Mouse (Mus musculus): ENCODE results near the gene Rbp2. TPM values are rescaled to one million over a fixed set of nuclear protein-coding genes. Genes with fewer than 3 reads are reported as not detected.

The Rbp2 gene
- polyA plus RNA-seq, 1 experiment = not detected

DNA sequence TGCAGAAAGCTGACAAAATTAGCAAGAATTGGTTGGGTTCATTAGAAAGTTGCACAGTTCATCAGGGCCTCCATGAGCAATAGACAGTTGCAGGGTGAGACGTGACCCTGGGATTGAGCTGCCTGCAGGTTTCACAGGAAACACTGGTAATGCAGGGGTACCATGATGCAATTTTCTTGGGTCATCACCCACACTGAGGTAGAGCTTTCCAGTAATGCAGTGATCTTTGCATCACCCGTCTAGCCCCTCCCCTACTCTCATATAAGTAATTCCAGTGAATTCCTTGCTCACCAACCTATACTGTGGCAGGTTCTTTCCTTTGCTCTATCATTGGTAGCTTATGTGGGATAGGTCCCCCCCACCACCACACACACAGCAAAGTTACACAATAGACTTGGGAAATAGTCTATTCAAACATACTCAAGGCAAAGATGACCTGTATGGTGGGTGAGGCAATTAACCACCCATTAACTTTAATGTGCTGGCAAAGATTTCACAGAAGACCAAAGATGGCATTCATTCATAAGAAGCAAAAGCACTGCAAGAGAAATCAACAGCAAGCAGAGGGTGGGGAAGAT, 5.7 kb upstream of the Rbp2 start:
- Histone ChIP-seq H3K4me3 (ENCODE audit: control insufficient read depth, low read depth, low read length) (no peak overlapping the region), H3K4me1 (ENCODE audit: control insufficient read depth, insufficient read depth, low read length) (no peaks in the 10 kb centered on the region), H3K36me3 (ENCODE audit: control insufficient read depth, insufficient read depth, low read length) (no peaks in the 10 kb centered on the region), H3K27ac (ENCODE audit: control insufficient read depth, insufficient read depth, low read depth, low read length) (no peak overlapping the region), H3K27me3 (ENCODE audit: control insufficient read depth, insufficient read depth, low read length) (no peaks in the 10 kb centered on the region)
- TF ChIP-seq POLR2A (IDR thresholded peaks at IDR 0.05; ENCODE audit: control insufficient read depth, low read depth, low read length) (no peak), CTCF (IDR thresholded peaks at IDR 0.05; ENCODE audit: control insufficient read depth, insufficient read depth, insufficient replicate concordance, low read depth, low read length) (no peak)

DNA sequence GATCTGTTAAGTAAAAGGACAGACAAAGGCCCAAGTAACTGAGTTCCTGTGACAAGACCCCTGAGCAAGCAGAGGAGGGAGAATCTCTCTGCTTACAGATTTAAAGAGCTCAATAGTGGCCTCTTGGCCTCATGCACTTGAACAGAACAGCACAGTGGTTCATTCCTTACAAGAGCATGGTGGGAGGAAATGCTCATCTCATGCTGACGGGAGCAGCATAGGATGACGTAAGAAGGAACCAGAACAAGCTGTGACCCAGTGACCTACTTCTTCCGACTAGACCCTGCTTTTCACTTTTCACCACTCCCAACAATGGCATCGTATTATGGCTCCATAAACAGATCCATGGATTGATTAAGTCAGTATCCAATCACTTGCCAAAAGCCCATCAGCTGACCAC, 3.7 kb upstream of the Rbp2 start:
- Histone ChIP-seq H3K4me1 (ENCODE audit: control insufficient read depth, insufficient read depth, low read length) (no peaks in the 10 kb centered on the region), H3K27me3 (ENCODE audit: control insufficient read depth, insufficient read depth, low read length) (no peaks in the 10 kb centered on the region), H3K36me3 (ENCODE audit: control insufficient read depth, insufficient read depth, low read length) (no peaks in the 10 kb centered on the region), H3K27ac (ENCODE audit: control insufficient read depth, insufficient read depth, low read depth, low read length) (no peak overlapping the region), H3K4me3 (ENCODE audit: control insufficient read depth, low read depth, low read length) (no peak overlapping the region)
- no peak for TF ChIP-seq POLR2A (IDR thresholded peaks at IDR 0.05; ENCODE audit: control insufficient read depth, low read depth, low read length)

DNA sequence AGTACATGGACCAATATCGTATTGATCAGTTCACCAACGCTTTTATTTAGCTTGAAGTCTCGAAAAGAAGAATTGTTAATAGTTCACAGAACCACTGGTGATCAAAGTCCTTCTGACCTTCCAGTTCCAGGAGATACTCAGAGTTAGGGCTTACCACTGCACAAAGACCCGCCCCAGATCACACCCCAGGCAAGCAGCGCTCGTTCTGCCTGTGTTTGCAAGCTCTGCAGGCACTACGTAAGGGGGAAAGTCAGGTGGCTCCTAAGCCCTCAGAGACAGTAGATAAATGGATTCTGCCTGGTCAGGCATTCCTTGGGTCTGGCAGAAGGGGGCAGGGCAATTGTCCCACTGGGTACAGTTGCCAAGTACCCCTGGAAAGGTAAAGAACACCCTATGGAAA, 895 bp upstream of the Rbp2 start:
- Histone ChIP-seq H3K27me3 (ENCODE audit: control insufficient read depth, insufficient read depth, low read length) (no peaks in the 10 kb centered on the region), H3K27ac (ENCODE audit: control insufficient read depth, insufficient read depth, low read depth, low read length) (no peak overlapping the region), H3K4me1 (ENCODE audit: control insufficient read depth, insufficient read depth, low read length) (no peaks in the 10 kb centered on the region), H3K36me3 (ENCODE audit: control insufficient read depth, insufficient read depth, low read length) (no peaks in the 10 kb centered on the region), H3K4me3 (ENCODE audit: control insufficient read depth, low read depth, low read length) (no peak overlapping the region)
- TF ChIP-seq POLR2A (IDR thresholded peaks at IDR 0.05; ENCODE audit: control insufficient read depth, low read depth, low read length) (no peak), CTCF (IDR thresholded peaks at IDR 0.05; ENCODE audit: control insufficient read depth, insufficient read depth, insufficient replicate concordance, low read depth, low read length) (no peak)

DNA sequence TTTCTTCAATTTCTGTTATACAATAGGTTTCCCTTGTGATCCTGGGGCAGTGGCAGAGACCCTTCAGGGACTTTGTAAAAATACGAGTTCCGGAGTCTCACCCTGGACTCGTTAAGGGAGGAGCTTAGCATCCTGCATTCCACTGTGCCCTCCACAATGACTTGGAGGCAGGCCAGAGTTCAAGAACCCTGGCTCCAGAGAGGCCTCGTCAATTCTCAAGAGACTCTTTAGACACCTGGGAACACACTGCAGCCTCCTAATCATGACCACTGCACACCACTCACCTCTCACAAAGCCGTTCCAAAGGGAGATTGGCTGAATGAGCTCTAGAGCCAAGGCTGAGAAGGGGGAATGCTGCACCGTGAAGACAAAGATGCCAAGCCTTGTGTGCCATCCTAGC, 1.4 kb downstream of the Rbp2 start:
- Histone ChIP-seq H3K4me3 (ENCODE audit: control insufficient read depth, low read depth, low read length) (no peak overlapping the region), H3K27ac (ENCODE audit: control insufficient read depth, insufficient read depth, low read depth, low read length) (no peak overlapping the region), H3K4me1 (ENCODE audit: control insufficient read depth, insufficient read depth, low read length) (no peaks in the 10 kb centered on the region), H3K27me3 (ENCODE audit: control insufficient read depth, insufficient read depth, low read length) (no peaks in the 10 kb centered on the region), H3K36me3 (ENCODE audit: control insufficient read depth, insufficient read depth, low read length) (no peaks in the 10 kb centered on the region)
- TF ChIP-seq POLR2A (IDR thresholded peaks at IDR 0.05; ENCODE audit: control insufficient read depth, low read depth, low read length) (no peak), CTCF (IDR thresholded peaks at IDR 0.05; ENCODE audit: control insufficient read depth, insufficient read depth, insufficient replicate concordance, low read depth, low read length) (no peak)

DNA sequence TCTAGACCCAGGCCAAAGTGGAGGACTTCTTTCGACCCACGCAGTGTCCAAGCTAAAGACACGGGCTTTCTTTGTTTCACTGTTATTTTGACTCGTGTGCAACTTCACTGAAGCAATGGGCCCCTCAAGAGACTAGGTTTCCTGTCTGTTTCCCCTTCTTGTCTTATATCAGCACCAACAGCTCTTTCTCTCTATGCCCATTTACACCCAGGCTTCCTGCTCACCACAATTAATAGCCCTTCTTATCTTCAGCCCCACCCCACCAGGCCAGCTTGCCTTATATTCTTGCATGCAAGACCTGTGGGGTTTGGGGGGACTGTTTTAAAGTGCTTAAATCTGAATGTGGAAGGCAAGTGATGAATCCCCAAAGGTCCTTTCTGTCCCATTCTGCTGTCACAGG, 3.6 kb downstream of the Rbp2 start:
- no peaks in the 10 kb centered on the region for H3K36me3 ChIP-seq (ENCODE audit: control insufficient read depth, insufficient read depth, low read length)
- H3K27me3 ChIP-seq (ENCODE audit: control insufficient read depth, insufficient read depth, low read length) = no peaks in the 10 kb centered on the region
- no peak for TF ChIP-seq POLR2A (IDR thresholded peaks at IDR 0.05; ENCODE audit: control insufficient read depth, low read depth, low read length)
- H3K27ac ChIP-seq (ENCODE audit: control insufficient read depth, insufficient read depth, low read depth, low read length) = no peak overlapping the region
- no peak overlapping the region for H3K4me3 ChIP-seq (ENCODE audit: control insufficient read depth, low read depth, low read length)
- H3K4me1 ChIP-seq (ENCODE audit: control insufficient read depth, insufficient read depth, low read length) = no peaks in the 10 kb centered on the region

DNA sequence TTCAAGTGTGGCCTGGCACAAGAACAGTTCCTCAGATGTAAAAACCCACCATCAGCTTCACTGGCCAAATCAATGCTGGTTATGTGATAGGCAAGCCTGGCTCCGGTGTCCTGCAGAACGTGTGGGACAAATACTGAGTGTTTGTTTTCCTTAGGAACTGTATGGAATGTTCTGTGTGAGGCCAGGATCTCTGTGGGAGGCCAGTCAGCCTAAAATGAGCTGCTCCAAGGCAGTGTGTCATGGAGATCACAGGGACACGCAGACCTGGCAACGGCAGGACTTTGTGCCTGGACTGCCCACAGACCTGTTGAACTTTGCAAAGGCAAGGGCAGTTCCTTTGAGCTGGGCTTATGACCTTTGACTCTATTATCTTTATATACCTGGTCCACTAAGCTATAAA, 4.2 kb downstream of the Rbp2 start:
- no peaks in the 10 kb centered on the region for H3K36me3 ChIP-seq (ENCODE audit: control insufficient read depth, insufficient read depth, low read length)
- no peak for TF ChIP-seq CTCF (IDR thresholded peaks at IDR 0.05; ENCODE audit: control insufficient read depth, insufficient read depth, insufficient replicate concordance, low read depth, low read length)
- no peak overlapping the region for H3K4me3 ChIP-seq (ENCODE audit: control insufficient read depth, low read depth, low read length)
- H3K4me1 ChIP-seq (ENCODE audit: control insufficient read depth, insufficient read depth, low read length) = no peaks in the 10 kb centered on the region
- H3K27ac ChIP-seq (ENCODE audit: control insufficient read depth, insufficient read depth, low read depth, low read length) = no peak overlapping the region
- H3K27me3 ChIP-seq (ENCODE audit: control insufficient read depth, insufficient read depth, low read length) = no peaks in the 10 kb centered on the region

DNA sequence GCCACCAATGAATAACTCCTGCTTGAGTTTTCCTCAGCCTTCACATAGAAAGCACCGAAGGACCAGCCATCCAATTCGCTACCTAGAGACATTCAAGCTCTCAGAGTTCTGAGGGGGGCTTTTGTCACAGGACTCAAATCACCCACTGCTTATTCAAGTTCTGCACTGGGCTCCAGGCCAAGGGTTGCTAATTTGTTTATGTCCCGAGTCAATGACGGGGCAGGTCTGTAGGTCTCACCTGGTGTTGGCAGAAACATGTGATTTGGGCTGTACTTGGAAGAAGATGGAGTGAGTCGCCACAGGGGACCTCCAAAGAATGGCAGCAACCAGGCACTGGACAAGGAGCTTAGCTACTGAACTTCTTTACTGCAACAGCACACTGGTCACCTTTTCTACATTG, 5.2 kb downstream of the Rbp2 start:
- H3K27ac ChIP-seq (ENCODE audit: control insufficient read depth, insufficient read depth, low read depth, low read length) = no peak overlapping the region
- H3K4me3 ChIP-seq (ENCODE audit: control insufficient read depth, low read depth, low read length) = no peak overlapping the region
- TF ChIP-seq CTCF (IDR thresholded peaks at IDR 0.05; ENCODE audit: control insufficient read depth, insufficient read depth, insufficient replicate concordance, low read depth, low read length) (no peak), POLR2A (IDR thresholded peaks at IDR 0.05; ENCODE audit: control insufficient read depth, low read depth, low read length) (no peak)
- no peaks in the 10 kb centered on the region for H3K27me3 ChIP-seq (ENCODE audit: control insufficient read depth, insufficient read depth, low read length)
- no peaks in the 10 kb centered on the region for H3K36me3 ChIP-seq (ENCODE audit: control insufficient read depth, insufficient read depth, low read length)
- no peaks in the 10 kb centered on the region for H3K4me1 ChIP-seq (ENCODE audit: control insufficient read depth, insufficient read depth, low read length)

DNA sequence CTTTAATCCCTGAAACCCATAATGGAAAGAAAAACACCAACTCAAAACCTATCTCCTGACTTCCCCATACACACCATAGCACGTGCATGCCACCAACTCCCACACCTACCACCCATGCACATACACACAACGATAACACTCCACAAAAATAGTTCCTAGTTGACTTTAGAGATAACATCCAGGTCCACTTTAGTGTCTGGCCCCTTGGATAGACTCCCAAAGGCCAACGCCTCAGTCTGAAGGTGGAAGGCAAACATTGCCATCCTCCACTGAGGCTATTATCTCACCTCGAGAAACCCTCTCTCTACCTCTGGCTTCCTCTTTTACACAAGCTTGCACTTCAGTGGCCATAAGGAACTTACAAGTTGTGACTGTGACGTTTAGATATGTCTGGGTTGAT, 6.3 kb downstream of the Rbp2 start:
- TF ChIP-seq POLR2A (IDR thresholded peaks at IDR 0.05; ENCODE audit: control insufficient read depth, low read depth, low read length) (no peak), CTCF (IDR thresholded peaks at IDR 0.05; ENCODE audit: control insufficient read depth, insufficient read depth, insufficient replicate concordance, low read depth, low read length) (no peak)
- no peaks in the 10 kb centered on the region for H3K4me1 ChIP-seq (ENCODE audit: control insufficient read depth, insufficient read depth, low read length)
- no peak overlapping the region for H3K4me3 ChIP-seq (ENCODE audit: control insufficient read depth, low read depth, low read length)

More for the DNA sequence above, 6.3 kb downstream of the Rbp2 start:
- Histone ChIP-seq H3K36me3 (ENCODE audit: control insufficient read depth, insufficient read depth, low read length) (no peaks in the 10 kb centered on the region), H3K27me3 (ENCODE audit: control insufficient read depth, insufficient read depth, low read length) (no peaks in the 10 kb centered on the region), H3K27ac (ENCODE audit: control insufficient read depth, insufficient read depth, low read depth, low read length) (no peak overlapping the region)
